Mouse (Mus musculus) retina, adult 2 months (tissue): ENCODE data around the gene Kmt2d.

Experiments used
- DNase-seq: peaks from one replicate; pipeline ENCODE4 v3.0.0-alpha.2; 2012; ENCODE audit warnings: low read depth, low spot score

Kmt2d gene

DNA sequence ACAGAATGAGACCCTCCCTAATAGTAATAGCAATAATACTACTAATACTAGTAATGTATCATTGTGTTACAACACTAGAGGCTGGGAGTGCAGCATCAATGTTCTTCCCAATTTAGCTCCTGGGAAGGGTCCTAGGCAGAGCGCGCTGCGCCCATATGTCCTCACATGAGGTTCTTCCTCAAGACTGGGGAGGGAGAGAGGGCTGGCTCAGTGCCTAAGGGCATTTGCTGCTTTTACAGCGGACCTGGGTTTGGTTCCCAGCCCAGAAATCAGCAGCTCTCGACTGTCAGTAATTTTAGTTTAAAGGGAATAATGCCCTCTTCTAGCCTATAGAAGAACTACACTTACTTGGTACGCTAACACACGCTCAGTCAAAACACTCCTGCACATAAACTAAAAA lies 16.5 kb upstream of the Kmt2d start:
- no peak for DNase-seq

GRCm38 (mm10) chr15:98886667-98887387 lies 15.8 kb upstream of the Kmt2d start:
- DNase-seq = no peak

GRCm38 (mm10) chr15:98884106-98884505 lies 13.1 kb upstream of the Kmt2d start:
- DNase-seq = no peak

- DNase-seq = no peak
These were observed 12.7 kb upstream of the Kmt2d start for GRCm38 (mm10) chr15:98883661-98884060.

DNA sequence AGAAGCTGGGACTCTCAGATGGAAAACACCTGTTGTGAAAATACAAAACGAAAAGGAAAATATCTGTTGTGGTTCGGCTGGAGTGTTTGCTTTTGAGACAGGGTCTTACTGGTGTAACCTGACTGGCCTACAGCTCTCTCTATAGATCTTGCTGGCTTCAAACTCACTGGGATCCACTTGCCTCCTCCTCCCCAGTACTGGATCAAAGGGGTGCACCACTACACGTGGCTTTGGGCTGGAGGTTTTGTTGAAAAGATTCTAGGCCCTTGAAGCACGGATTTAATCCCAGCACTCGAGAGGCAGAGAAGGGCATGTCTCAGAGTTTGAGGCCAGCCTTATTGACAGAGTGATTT lies 10.6 kb upstream of the Kmt2d start:
- no peak for DNase-seq

DNA sequence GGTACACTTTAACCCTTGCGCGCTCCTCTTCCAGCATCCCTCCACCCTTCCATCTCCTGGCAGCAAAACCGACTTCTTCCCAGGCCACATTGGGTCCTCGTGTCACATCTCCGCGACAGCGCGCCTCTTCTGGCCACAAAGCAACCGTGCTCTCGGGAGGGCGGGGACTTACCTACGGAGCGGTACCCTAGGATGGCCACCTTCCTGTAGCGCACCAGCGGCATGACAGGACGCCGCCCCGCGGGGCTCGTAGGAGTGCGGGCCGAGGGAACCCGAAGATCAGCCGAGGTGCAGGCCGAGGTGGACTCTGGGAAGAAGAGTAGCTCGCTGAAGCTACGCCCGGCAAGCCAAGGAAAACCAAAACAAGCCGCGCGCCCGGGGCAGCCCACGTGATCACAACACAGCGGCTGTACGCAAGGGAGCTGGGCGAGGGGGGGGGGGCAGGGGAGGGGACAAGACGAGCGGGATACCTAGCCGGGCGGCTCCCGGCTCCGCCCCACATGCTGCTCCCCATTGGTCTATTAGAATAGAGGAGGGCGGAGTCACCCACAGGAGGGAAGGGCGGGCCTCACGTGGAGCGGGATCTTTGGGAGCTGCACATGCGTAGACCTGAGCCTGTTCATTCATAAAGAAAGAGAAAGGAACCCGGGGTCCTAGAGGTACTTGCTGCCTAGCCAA lies 10.1 kb upstream of the Kmt2d start:
- peak; percentile 87 for DNase-seq

DNA sequence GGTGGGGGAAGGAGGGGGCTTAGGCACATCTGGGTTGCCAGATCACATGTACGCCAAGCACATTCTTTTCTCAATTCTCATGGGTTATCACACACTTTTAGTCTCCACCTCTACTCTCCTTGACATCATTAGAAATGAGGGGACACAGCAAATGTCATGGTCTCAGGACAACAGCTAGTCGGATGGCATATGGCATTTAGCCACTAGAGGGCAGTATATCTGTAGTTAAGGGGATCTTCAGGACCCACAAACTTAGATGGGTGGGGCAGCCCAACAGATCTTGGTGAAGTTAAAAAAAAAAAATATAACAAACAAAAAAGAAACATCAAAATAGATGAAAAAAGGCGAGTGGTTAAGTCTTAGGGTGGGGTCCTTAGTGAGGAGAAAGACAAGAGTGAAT lies 6.3 kb upstream of the Kmt2d start:
- peak; percentile 47 for DNase-seq

GRCm38 (mm10) chr15:98871916-98872888 lies 1.2 kb upstream of the Kmt2d start:
- peak; percentile 92 for DNase-seq

DNA sequence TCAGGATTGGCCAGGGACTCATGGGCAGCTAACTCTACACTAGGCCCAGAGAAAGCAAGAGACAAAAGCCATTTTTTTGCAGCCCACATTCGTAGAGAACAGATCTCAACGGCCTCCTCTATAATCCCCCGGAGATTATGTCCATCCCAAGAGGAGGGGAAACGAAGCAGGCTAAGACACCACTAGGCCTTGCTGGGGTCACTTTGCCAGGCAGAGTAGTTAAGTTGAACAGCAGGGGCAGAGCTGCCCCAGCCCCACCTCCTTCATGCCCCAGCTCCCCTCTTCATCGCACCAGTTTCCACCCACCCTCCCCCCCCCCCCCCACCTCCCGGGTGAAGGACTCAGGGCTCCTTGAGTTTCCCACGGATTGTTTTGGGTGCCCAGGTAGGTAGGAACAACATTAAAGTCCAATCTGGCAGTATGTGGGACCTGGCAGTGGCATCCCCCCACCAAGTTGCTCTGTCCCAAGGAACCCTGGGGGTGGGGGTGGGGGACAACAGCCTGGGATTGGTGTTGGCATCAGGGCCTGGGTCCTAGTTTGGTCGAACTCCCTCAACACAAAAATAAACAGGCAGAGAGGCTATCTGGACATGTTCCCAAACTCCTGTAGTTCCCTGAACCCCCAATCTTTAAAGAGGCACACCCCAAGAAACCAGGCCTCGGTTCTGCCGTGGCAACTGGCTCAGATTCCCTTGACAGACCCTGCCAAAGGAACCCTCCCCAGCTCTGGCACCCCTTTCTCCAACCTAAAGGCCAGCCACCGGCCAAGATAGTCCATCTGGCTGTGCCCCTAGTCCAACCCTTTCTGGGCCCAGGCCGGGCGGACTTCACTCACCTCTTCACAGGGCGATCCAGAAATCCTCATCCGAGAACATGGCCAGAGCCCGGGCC lies 580 bp downstream of the Kmt2d start:
- peak; percentile 46 for DNase-seq

DNA sequence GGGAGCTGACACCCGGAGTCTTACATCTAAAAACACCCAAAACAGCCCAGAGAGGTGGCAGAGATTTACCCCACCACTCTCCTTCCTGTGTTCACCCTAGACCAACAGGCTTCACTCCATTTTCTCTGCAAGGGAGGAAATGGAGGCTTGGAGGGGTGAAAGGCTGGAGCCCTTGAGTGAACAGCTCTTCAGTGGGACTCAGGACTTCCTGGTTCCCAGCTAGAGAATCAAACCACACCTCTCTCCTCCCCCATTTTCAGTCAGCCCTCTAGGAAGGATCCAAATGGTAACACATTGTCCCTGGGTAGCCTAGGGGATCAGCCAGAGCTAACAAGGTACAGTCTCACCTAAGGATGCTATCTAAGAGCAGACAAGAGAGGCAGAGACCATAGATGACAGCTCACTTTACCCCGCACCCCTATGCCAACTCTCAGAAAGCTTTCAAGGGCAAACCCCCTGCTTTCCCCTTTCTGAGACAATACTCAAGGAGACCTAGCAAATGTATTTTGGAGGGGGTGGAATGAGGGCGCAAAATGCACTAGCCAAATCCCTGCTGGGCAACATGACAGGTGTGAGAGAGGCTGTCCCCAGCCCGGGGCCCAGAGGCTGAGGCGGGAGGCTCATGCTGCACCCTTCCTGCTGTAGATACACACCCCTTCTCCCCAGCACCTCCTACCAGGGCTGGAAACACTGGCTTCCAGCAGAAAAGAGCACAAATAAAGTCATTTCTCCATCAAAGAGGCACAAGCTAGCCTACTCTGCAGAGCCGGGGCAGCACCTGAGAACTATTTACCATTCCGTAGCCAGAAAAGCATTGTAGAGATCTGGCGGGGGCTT lies 1.4 kb downstream of the Kmt2d start:
- no peak for DNase-seq

GRCm38 (mm10) chr15:98868346-98869063 lies 2.5 kb downstream of the Kmt2d start:
- no peak for DNase-seq

- no peak for DNase-seq
These were observed 3.7 kb downstream of the Kmt2d start for GRCm38 (mm10) chr15:98867321-98867720.

DNA sequence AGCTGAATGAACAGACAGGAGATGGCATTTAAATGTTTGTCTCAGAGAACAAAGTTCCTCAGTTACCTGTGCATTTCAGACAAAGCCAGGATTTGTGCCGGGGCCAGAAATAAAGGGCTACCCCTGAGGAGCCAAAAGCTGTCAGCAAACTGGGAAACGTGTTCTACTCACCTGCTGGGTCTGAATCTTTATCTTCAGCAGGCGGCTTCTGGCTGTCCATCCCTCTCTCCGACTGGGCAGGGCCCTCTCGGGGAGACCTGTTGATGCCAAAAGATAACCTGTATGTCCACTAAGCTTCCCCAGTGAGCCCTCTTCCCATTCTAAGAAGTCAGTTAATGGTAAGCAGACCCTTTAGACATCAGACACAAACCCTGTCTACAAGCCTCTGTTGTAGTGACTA lies 4.5 kb downstream of the Kmt2d start:
- no peak for DNase-seq

- no peak for DNase-seq
These were observed 5.2 kb downstream of the Kmt2d start for GRCm38 (mm10) chr15:98865771-98866170.

GRCm38 (mm10) chr15:98864951-98865350 lies 6.1 kb downstream of the Kmt2d start:
- no peak for DNase-seq

DNA sequence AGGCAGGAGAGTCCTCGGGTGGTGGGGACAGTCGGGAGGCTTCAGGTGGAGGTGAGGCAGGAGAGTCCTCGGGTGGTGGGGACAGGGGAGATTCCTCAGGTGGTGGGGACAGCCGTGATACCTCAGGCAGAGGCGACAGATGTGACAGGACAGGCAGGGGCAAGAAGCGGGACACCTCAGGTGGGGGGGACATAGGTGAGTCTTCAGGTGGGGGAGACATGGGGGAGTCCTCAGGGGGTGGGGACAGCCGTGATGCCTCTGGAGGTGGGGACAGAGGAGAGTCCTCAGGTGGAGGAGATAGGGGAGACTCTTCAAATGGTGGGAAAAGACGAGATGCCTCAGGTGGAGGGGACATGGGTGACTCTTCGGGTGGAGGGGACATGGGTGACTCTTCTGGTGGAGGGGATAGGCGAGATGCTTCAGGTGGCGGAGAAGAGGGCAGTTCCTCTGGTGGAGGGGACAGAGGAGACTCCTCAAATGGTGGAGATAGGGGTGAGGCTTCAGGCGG lies 7.5 kb downstream of the Kmt2d start:
- no peak for DNase-seq

GRCm38 (mm10) chr15:98861701-98862410 lies 9.1 kb downstream of the Kmt2d start:
- DNase-seq = no peak

DNA sequence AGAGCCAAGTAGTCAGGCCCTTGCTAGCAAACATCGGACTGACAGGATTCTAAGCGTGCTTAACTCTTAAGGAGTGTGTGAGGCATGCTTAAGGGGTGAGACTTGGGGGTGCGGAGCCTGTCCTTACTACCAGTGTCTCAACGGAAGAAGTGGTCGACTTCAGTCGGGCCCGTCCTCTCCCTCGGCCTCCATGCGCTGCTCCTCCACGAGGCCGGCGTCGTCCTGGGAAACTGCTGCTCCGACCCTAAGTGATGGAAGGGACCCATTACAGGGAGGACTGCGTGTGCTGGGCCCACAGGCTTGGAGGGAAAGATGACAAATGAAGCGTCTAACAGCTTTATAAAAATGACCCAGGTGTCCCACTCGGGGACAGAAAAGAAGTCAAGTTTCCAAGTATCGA lies 10.1 kb downstream of the Kmt2d start:
- no peak for DNase-seq
